Mouse (Mus musculus) kidney, postnatal 36 days (tissue): ENCODE data around the gene Traf7.

Experiments
- DNase-seq, 2 experiments: peaks; one replicate each; pipeline ENCODE4 v3.0.0; 2021 to 2022; ENCODE audit warnings: mixed read lengths in 2 of 2

The Traf7 gene

GRCm38 (mm10) chr17:24527723-24528559, at the start of gene Traf7:
Gene Traf7 (minus strand): TSS chr17:24527938.
- peak; percentile 95 to 100 for DNase-seq

- DNase-seq = no peak
Observed at GRCm38 (mm10) chr17:24573811-24574210, 46.1 kb upstream of the Traf7 start.

GRCm38 (mm10) chr17:24572651-24573245, 45.0 kb upstream of the Traf7 start:
- DNase-seq = no peak

DNA sequence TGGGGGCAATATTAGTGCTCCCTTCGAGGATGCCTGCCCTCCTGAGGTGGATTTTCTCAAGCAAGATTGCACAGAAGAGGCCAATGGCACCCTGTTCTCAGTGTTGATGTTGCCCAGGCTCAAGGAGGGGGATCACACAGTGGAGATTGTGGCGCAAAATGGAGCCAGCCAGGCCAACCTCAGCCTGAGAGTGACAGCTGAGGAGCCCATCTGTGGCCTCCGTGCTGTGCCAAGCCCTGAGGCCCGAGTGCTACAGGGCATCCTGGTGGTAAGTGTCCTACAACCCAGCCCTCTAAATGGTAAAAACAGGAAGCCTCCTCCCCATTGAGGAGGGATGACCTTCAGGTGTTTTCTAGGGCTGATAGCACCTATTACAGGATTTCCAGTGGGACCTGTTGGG, 42.1 kb upstream of the Traf7 start:
- no peak for DNase-seq

DNA sequence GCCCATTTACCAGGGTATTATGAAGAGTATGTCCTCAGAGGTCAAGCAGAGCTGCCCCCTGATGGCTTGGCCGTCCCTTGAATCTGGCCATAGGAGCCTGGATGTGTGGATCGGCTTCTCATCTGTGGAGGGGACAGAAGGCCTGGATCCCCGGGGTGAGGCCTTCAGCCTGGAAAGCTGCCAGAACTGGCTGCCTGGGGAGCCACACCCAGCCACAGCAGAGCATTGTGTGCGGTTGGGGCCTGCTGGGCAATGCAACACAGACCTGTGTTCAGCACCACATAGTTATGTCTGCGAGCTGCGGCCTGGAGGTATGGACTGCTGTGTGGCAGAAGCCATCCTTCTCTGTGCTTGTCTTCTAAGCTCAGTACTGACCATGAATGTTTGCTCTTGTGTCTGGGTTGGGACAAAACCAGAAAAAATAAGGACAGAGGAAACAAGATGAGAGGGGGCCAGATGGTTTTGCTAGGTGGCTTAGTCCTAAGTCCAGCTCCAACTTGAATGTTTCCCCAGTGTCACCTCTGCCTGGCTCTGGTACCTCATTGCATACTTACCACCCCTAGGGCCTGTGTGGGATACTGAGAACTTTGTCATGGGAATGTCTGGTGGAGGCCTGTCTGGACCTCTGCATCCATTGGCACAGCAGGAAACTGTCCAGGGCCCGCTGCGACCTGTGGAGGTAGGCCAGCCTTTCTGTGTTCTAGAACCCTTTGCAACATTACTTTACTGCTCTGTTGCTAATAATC, 39.5 kb upstream of the Traf7 start:
- peak; percentile 27 to 56 for DNase-seq

DNA sequence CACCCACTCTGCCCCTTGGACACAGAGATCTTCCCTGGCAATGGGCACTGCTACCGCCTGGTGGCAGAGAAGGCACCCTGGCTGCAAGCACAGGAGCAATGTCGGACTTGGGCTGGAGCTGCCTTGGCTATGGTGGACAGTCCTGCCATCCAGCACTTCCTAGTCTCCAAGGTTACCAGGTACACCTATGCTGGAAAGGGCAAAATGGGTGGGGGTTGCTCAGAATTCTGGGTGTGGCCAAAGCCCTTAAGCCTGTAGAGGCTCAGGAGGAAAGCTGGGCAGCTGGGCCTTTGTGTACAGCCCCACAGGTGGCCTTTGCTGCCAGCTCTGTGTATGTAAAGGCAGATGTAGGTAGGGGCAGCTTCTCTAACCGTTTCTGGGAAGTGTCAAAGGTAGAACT, 38.1 kb upstream of the Traf7 start:
- no peak for DNase-seq

DNA sequence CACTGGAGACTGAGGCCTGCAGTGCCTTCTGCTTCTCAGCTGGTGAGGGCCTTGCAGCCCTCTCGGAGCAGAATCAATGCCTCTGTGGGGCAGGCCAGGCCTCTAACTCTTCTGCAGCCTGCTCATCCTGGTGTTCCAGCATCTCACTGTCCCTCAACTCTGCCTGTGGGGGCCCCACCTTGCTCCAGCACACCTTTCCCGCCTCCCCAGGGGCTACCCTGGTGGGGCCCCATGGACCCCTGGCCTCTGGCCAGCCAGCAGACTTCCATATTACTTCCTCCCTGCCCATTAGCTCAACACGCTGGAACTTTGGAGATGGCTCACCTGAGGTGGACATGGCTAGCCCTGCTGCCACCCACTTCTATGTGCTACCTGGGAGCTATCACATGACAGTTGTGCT, 37.4 kb upstream of the Traf7 start:
- DNase-seq = no peak

DNA sequence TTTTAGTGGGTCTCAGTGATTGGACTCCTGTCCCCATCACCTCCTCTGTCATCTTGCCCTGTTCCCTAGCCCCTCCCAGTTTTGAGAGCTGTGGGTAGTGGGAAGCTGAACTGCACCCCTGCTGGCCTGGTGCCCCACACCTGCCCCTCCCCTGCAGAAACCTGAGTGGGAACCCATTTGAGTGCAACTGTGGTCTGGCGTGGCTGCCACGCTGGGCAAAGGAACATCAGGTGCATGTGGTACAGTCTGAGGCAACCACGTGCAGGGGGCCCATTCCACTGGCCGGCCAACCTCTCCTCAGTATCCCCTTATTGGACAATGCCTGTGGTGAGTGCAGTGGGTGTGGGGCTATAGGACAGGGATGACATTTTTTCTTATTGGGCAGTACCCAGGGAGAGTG, 36.7 kb upstream of the Traf7 start:
- DNase-seq = no peak

- no peak for DNase-seq
Observed at GRCm38 (mm10) chr17:24563638-24564037, 35.9 kb upstream of the Traf7 start.

GRCm38 (mm10) chr17:24561592-24561991, 33.9 kb upstream of the Traf7 start:
- no peak for DNase-seq

DNA sequence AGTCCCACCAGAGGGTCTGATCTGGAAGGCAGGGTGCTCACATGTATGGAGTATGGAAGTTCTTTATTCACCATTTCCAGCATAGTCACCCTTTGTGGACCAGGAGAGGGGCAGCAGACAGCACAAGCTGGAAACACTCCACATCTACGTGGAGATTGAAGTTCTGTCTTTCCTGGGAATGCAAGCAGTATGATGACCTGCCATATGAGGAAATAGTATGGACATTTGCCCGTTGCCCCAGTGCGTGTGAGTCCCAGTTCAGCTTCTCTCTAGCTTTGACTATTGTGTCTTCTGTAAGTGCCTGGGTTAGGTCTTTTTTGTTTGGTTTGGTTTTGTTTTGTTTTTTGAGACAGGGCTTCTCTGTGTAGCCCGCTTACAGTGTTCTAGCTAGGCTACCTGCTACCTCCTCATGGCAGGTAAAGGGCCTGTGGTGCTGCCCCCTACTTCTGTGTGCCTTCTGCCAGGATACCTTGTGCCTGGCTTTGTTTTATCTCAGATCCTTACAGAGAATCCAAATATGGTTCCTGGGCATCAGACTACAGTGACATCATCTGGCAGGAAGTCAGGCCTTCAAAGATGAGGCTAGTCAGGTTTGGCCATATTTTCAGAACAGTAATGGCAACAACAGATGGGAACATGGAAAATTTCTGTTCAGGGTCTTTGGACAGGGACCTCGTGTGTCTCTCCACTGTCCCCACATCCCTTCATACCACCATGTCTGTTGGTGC, 32.7 kb upstream of the Traf7 start:
- DNase-seq = no peak

DNA sequence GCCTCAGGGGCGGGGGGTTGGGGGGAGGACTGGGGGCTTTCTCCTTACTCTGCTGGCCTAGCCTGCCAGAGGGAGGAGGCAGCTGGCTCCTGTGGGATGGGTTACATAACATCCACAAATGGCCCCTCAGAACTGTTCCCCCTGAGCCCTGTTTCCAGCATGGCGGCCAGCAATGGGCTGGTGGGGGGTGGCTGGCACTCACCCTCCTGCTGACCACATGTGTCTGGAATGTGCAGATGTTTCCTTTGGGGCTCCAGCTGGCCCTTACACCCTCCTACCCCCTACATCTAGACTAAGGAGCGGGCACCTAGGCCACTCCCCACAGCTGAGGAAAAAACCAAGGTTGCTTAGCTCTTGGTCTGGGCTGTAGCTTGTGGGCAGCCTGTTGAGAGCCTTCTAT, 31.4 kb upstream of the Traf7 start:
- DNase-seq = peak; percentile 13 to 17

DNA sequence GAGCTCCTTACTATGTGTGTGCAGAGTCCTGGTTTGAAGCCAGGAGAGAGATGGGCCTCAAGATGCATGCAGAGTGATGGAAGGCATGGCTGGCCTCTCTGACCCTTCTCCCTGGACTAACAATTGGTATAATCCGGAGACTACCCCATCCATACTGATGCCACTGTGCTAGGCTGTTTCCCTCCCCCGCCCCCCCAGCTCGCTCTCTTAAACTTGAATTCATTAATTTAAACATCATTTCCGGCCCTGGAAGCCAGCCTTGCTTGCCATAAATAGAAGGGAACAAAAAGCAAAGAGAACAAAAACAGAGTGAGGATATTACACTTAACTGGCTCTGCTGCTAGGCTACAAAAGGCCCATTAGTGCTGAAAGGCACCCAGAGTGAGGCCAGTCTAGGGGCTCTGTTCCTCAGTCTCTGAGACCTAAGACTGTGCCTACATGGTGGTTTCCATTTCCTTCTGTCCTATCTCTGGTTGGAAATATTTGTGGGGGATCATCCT, 30.9 kb upstream of the Traf7 start:
- peak; percentile 38 to 45 for DNase-seq

GRCm38 (mm10) chr17:24557091-24557490, 29.4 kb upstream of the Traf7 start:
- peak in 1 of 2 experiments; percentile 27 for DNase-seq

DNA sequence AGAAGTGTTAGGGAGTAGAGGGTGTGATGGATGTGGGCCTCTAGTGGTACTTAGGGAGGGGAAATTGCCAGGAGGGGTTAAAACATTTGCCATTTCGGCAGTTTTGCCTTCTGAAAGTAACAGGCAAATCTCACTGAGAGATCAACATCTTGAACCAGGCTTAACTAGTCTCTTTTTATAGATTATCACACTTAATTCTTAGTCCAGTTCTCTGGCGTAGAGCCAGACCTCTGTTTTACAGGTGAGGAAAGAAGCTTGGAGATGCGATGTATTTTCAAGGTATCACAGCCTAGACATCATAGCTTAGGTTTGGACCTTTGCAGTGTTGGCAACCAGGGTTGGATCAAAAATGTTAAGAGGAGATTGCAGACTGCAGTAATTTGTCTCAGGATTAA, 23.3 kb upstream of the Traf7 start:
- DNase-seq = no peak

GRCm38 (mm10) chr17:24550416-24551049, 22.8 kb upstream of the Traf7 start:
- peak; percentile 76 to 84 for DNase-seq

DNA sequence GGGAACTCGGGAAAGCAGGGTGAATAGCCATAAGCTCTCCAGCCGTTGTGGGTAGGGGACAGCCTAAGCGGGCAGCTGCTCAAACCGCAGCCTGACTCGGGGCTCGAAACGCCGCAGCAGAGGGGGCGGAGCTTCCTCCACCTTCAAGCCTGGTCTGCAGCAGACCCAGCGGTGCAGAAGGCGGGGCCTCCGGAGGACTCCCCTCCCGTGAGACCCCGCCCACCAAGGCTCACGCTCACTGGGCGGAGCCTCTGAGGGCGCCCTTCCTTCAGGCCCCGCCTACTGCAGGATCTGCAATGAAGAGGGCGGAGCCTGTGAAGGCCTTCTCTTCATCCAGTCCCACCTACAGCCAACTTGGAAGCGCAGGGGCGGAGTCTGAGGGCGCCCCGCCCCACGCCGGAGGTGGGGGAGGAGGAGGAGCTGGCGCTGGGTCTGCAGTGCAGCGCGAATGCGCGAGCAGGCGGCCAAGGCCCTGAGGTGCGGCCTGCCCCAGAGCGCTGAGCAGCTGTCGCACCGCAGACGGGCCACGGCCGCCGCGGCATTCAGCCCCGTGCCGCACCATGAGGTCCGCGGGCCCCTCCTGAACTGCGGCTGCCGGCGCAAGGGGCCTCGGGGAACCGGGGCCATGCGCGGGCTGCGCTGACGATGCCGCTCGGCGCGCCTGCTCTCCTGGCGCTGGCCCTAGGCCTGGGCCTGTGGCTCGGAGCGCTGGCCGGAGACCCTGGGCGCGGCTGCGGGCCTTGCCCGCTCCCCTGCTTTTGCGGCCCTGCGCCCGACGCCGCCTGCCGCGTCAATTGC, 22.1 kb upstream of the Traf7 start, which contains the start of gene Pkd1:
Pkd1 (plus strand) TSS at position 217 of the 798 bp plus-strand sequence.
- DNase-seq = peak; percentile 99

GRCm38 (mm10) chr17:24548921-24549617, 21.3 kb upstream of the Traf7 start:
- DNase-seq = peak; percentile 80 to 84

- peak; percentile 49 to 59 for DNase-seq
Observed at GRCm38 (mm10) chr17:24548435-24548834, 20.7 kb upstream of the Traf7 start.

GRCm38 (mm10) chr17:24546234-24546633, 18.5 kb upstream of the Traf7 start:
- DNase-seq = peak in 1 of 2 experiments; percentile 31

DNA sequence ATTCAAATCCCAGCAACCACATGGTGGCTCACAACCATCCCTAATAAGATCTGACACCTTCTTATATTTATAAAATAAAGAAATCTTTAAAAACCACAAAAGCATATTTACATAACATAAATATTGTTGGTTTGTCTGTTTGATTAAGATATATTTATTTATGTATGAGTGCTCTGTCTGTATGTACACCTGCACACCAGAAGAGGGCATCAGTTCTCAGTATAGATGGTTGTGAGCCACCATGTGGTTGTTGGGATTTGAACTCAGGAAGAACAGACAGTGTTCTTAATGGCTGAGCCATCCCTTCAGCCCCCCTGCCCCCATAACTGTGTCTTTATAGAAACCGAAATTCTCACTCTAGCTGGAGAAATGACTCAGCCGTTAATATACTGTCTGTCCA, 17.5 kb upstream of the Traf7 start:
- DNase-seq = no peak
